Comparison of ENCODE assay signal across 1 mouse cellular context in genomic region chr6:52236806-52237205, GRCm38 (mm10).
TF ChIP-seq lines count a peak whose summit lies in the region.

No protein-coding gene starts in this region.

TF ChIP-seq in myocyte, 11 proteins besides CTCF, POLR2A, EP300 and RAD21 (continued from another document):
- no peak for TF ChIP-seq USF1 (IDR thresholded peaks at IDR 0.05; ENCODE audit: low read depth)
- no peak for TF ChIP-seq MYOD1 (IDR thresholded peaks at IDR 0.05; ENCODE audit: control insufficient read depth in 1 of 3, insufficient read length in 2 of 3, low read depth in 2 of 3)
- TF ChIP-seq SRF (IDR thresholded peaks at IDR 0.05; ENCODE audit: control insufficient read depth, insufficient read length, low read depth) = no peak
- TF ChIP-seq MAX (IDR thresholded peaks at IDR 0.05; ENCODE audit: low read depth) = no peak
- TF ChIP-seq E2F4 (IDR thresholded peaks at IDR 0.05; ENCODE audit: insufficient read depth) = no peak
- no peak for TF ChIP-seq TCF3 (IDR thresholded peaks at IDR 0.05; ENCODE audit: insufficient read length, low read depth)
- no peak for TF ChIP-seq MYOG (IDR thresholded peaks at IDR 0.05; ENCODE audit: control insufficient read depth in 1 of 3, insufficient read depth in 1 of 3, insufficient read length in 2 of 3, low read depth in 2 of 3)
